Mouse (Mus musculus): ENCODE data around the gene Gnpat. TPM values are rescaled to one million over a fixed set of nuclear protein-coding genes. Genes with fewer than 3 reads are reported as not detected.
A peak's percentile ranks its signal among the peaks of the same experiment; 100 is the strongest.
"Not testable (repeated sequence)": the region's sequence is repeated elsewhere in the genome, so short reads cannot be mapped to it uniquely, and the experiment has no call there.

Gnpat gene
- polyA plus RNA-seq, 1 experiment from 2014 or later: 91.6 TPM

DNA sequence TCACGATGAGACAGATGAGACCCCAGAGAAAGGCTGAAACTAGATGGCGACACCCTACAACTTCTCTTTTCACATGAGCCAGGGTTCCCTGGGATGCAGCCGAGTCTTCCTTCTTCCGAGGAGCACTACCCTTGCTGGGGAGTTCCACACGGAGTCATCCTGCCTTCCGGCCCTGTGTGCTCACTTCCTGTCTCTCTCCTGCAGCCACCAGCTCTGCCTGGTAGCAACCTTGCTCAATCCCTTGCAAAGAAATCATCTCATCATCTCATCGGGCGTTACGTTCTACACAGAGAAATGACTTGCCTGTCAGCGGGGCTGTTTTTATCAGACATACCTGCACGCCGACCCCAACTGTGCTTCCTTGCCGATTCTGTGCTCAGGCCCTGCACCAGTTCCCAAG is 32.8 kb upstream of the Gnpat start:
- Histone ChIP-seq H3K27me3 (peaks cover 11% of the 10 kb centered on the region; the same call in 1 of the 2 replicates), H3K27ac (no peak overlapping the region), H3K9me3 (no peaks in the 10 kb centered on the region), H3K9ac (0 out of 2 replicates have a peak overlapping the region, but pooled peaks have one; percentile 6), H3K36me3 (no peaks in the 10 kb centered on the region), H3K4me1 (peaks cover 16% of the 10 kb centered on the region), H3K4me3 (no peak overlapping the region), H3K4me2 (no peak overlapping the region)
- WGBS: 78% methylated on average over 13 of the region's 13 CpGs
- no peak for ATAC-seq (ENCODE audit: insufficient number of reproducible peaks, insufficient read depth, low FRiP score, low TSS enrichment, low read depth)

DNA sequence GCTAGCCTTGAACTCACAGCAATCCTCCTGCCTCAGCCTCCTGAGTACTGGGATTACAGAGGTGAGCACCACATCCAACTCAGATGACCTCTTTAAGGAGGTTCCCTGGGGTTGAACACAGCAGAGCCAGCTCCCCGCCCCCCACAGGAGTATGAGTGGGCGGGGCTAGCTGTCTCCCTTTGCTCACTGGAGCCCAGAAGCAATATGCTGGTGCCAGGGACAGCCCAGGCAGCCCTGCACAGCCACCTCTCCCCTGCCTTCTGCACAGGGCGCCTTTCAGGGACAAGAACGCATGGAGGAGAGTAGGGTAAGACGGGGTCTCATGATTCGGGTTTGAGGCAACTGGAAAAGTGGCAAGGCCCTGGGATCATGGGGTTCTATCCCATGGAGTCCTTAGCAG is 31.3 kb upstream of the Gnpat start:
- Histone ChIP-seq H3K9ac (no peak overlapping the region), H3K9me3 (no peaks in the 10 kb centered on the region), H3K27me3 (0 out of 2 replicates have a peak, but pooled peaks cover 8% of the 10 kb centered on the region), H3K4me2 (no peak overlapping the region), H3K36me3 (no peaks in the 10 kb centered on the region), H3K4me1 (peaks cover 16% of the 10 kb centered on the region), H3K4me3 (no peak overlapping the region), H3K27ac (no peak overlapping the region)
- 73% methylated on average over 6 of the region's 6 CpGs for WGBS
- ATAC-seq (ENCODE audit: insufficient number of reproducible peaks, insufficient read depth, low FRiP score, low TSS enrichment, low read depth): no peak

GRCm38 (mm10) chr8:124831941-124832340 is 30.9 kb upstream of the Gnpat start:
- Histone ChIP-seq H3K9me3 (no peaks in the 10 kb centered on the region), H3K4me2 (no peak overlapping the region), H3K36me3 (no peaks in the 10 kb centered on the region), H3K4me1 (peaks cover 12% of the 10 kb centered on the region), H3K4me3 (no peak overlapping the region), H3K27me3 (0 out of 2 replicates have a peak, but pooled peaks cover 4% of the 10 kb centered on the region), H3K9ac (no peak overlapping the region), H3K27ac (no peak overlapping the region)
- no peak for ATAC-seq (ENCODE audit: insufficient number of reproducible peaks, insufficient read depth, low FRiP score, low TSS enrichment, low read depth)
- 76% methylated on average over 6 of the region's 6 CpGs for WGBS

DNA sequence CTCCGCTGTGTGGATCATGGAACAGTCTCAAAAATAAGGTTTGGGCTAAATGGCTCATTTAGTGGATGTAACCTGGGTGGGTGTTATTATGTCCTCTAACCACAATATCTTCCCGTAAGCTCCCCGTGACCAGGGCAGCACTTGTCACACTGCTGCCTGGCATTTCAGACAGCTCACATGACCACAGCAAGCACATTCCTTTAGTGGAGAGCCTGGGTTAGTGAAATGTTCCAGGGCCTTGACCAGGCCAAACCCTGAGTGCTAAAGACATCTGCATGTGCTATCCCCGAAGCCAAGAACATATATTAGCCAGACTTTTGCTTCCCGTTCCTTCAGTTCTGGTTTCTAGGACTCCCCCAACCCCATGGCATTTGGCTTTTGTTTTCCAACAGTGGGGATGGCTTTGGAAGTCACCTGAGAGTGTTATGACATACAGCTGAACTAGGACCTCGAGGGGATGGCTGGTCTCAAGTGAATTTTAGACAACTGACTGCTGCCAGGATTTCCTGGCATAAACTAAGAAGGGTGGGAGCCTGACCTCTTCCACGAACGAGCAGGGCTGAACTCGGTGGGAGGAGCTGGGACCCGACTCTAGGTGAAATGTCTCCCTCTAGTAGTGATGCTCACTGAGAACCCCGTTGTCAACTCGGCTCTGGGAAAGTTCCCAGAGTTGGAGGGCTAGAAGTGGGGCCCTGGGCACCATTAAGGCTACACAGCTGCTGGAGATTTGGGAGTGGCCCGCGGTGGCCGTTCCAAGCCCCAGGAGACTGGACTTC is 29.2 kb upstream of the Gnpat start:
- Histone ChIP-seq H3K4me2 (peak overlapping the region; percentile 45), H3K9ac (no peak overlapping the region), H3K4me1 (peaks cover 8% of the 10 kb centered on the region), H3K9me3 (no peaks in the 10 kb centered on the region), H3K27me3 (0 out of 2 replicates have a peak, but pooled peaks cover under 1% of the 10 kb centered on the region), H3K27ac (no peak overlapping the region), H3K36me3 (peaks cover 12% of the 10 kb centered on the region), H3K4me3 (no peak overlapping the region)
- ATAC-seq (ENCODE audit: insufficient number of reproducible peaks, insufficient read depth, low FRiP score, low TSS enrichment, low read depth): no peak
- 37% methylated on average over 15 of the region's 15 CpGs for WGBS

- Histone ChIP-seq H3K4me2 (no peak overlapping the region), H3K4me1 (peaks cover 8% of the 10 kb centered on the region), H3K4me3 (no peak overlapping the region)
These were observed 27.0 kb upstream of the Gnpat start for GRCm38 (mm10) chr8:124835848-124836247.

DNA sequence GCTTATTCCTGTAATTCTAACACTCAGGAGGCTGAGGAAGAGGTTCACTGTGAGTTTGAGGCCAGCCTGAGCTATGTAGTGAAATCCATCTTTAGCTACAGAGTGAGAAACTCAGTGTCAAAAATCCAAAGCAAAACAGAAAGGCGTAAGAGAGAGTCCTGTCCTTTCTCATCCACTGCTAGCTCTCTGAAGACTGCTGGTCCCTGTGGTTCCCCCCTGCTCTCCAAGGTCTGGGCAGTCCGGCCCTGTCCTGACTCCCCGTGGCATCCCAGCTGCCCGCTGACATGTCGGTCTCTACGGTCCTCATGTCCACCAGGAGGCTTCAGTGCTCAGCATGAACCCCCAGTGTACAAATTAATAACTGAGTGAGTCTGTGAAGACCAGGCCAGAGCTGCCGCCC is 26.6 kb upstream of the Gnpat start:
- 85% methylated on average over 7 of the region's 7 CpGs for WGBS
- ATAC-seq (ENCODE audit: insufficient number of reproducible peaks, insufficient read depth, low FRiP score, low TSS enrichment, low read depth): no peak
- H3K27ac ChIP-seq: no peak overlapping the region

More at GRCm38 (mm10) chr8:124835848-124836247, 27.0 kb upstream of the Gnpat start:
- Histone ChIP-seq H3K36me3 (peaks cover 35% of the 10 kb centered on the region), H3K27ac (no peak overlapping the region), H3K9me3 (no peaks in the 10 kb centered on the region), H3K9ac (no peak overlapping the region), H3K27me3 (no peaks in the 10 kb centered on the region)
- ATAC-seq (ENCODE audit: insufficient number of reproducible peaks, insufficient read depth, low FRiP score, low TSS enrichment, low read depth): no peak

GRCm38 (mm10) chr8:124836907-124837306 is 25.9 kb upstream of the Gnpat start:
- Histone ChIP-seq H3K4me1 (peaks cover 8% of the 10 kb centered on the region), H3K9ac (no peak overlapping the region), H3K36me3 (peaks cover 45% of the 10 kb centered on the region), H3K27ac (no peak overlapping the region), H3K4me2 (no peak overlapping the region), H3K4me3 (no peak overlapping the region), H3K9me3 (no peaks in the 10 kb centered on the region), H3K27me3 (no peaks in the 10 kb centered on the region)
- WGBS: 83% methylated on average over 2 of the region's 2 CpGs
- ATAC-seq (ENCODE audit: insufficient number of reproducible peaks, insufficient read depth, low FRiP score, low TSS enrichment, low read depth): no peak

More for the DNA sequence above, 26.6 kb upstream of the Gnpat start:
- Histone ChIP-seq H3K4me2 (no peak overlapping the region), H3K9ac (no peak overlapping the region), H3K4me1 (peaks cover 8% of the 10 kb centered on the region), H3K4me3 (no peak overlapping the region), H3K9me3 (no peaks in the 10 kb centered on the region), H3K36me3 (peaks cover 39% of the 10 kb centered on the region), H3K27me3 (no peaks in the 10 kb centered on the region)

- H3K36me3 ChIP-seq: peaks cover 47% of the 10 kb centered on the region
- ATAC-seq (ENCODE audit: insufficient number of reproducible peaks, insufficient read depth, low FRiP score, low TSS enrichment, low read depth): no peak
These were observed 24.9 kb upstream of the Gnpat start for GRCm38 (mm10) chr8:124837956-124838355.

GRCm38 (mm10) chr8:124839371-124839770 is 23.5 kb upstream of the Gnpat start:
- Histone ChIP-seq H3K9me3 (no peaks in the 10 kb centered on the region), H3K4me1 (peaks cover under 1% of the 10 kb centered on the region; the same call in 1 of the 2 replicates), H3K9ac (no peak overlapping the region), H3K4me2 (no peak overlapping the region), H3K27me3 (no peaks in the 10 kb centered on the region), H3K4me3 (no peak overlapping the region), H3K27ac (no peak overlapping the region), H3K36me3 (peaks cover 59% of the 10 kb centered on the region)
- ATAC-seq (ENCODE audit: insufficient number of reproducible peaks, insufficient read depth, low FRiP score, low TSS enrichment, low read depth): no peak
- WGBS: 92% methylated on average over 10 of the region's 10 CpGs

More at GRCm38 (mm10) chr8:124837956-124838355, 24.9 kb upstream of the Gnpat start:
- Histone ChIP-seq H3K27ac (no peak overlapping the region), H3K9me3 (no peaks in the 10 kb centered on the region), H3K4me3 (no peak overlapping the region), H3K4me2 (no peak overlapping the region), H3K27me3 (no peaks in the 10 kb centered on the region), H3K9ac (no peak overlapping the region), H3K4me1 (peaks cover 8% of the 10 kb centered on the region)
- 80% methylated on average over 2 of the region's 2 CpGs for WGBS

GRCm38 (mm10) chr8:124840900-124841299 is 21.9 kb upstream of the Gnpat start:
- H3K9me3 ChIP-seq: no peaks in the 10 kb centered on the region
- 95% methylated on average over 7 of the region's 7 CpGs for WGBS
- no peaks in the 10 kb centered on the region for H3K4me1 ChIP-seq
- no peak overlapping the region for H3K4me2 ChIP-seq
- H3K4me3 ChIP-seq: no peak overlapping the region
- peaks cover 67% of the 10 kb centered on the region for H3K36me3 ChIP-seq
- H3K27ac ChIP-seq: no peak overlapping the region
- H3K27me3 ChIP-seq: no peaks in the 10 kb centered on the region
- H3K9ac ChIP-seq: no peak overlapping the region
- no peak for ATAC-seq (ENCODE audit: insufficient number of reproducible peaks, insufficient read depth, low FRiP score, low TSS enrichment, low read depth)

- Histone ChIP-seq H3K4me2 (no peak overlapping the region), H3K36me3 (peaks cover 67% of the 10 kb centered on the region), H3K27ac (no peak overlapping the region), H3K4me3 (no peak overlapping the region), H3K9ac (no peak overlapping the region), H3K27me3 (no peaks in the 10 kb centered on the region), H3K9me3 (no peaks in the 10 kb centered on the region), H3K4me1 (no peaks in the 10 kb centered on the region)
- WGBS: 89% methylated on average over 10 of the region's 10 CpGs
- no peak for ATAC-seq (ENCODE audit: insufficient number of reproducible peaks, insufficient read depth, low FRiP score, low TSS enrichment, low read depth)
These were observed 21.1 kb upstream of the Gnpat start for GRCm38 (mm10) chr8:124841775-124842174.

GRCm38 (mm10) chr8:124842929-124843328 is 19.9 kb upstream of the Gnpat start:
- not testable (repeated sequence) for H3K9me3 ChIP-seq; H3K4me1 ChIP-seq; H3K4me2 ChIP-seq; H3K27ac ChIP-seq; H3K9ac ChIP-seq; H3K27me3 ChIP-seq; ATAC-seq (ENCODE audit: insufficient number of reproducible peaks, insufficient read depth, low FRiP score, low TSS enrichment, low read depth); H3K4me3 ChIP-seq
- H3K36me3 ChIP-seq: peaks cover 62% of the 10 kb centered on the region
- WGBS: 69% methylated on average over 1 of the region's 1 CpGs
